ENCODE assay signal across 7 mouse cellular contexts in genomic region chr16:30502221-30502891, GRCm38 (mm10). TPM values are rescaled to one million over a fixed set of nuclear protein-coding genes. Genes with fewer than 3 reads are reported as not detected.
A peak's percentile ranks its signal among the peaks of the same experiment; 100 is the strongest.
DNase-seq lines count a peak whose midpoint lies in the region; ATAC-seq lines count a peak whose summit lies in the region.

No protein-coding gene starts in this region.

- H3K27me3 ChIP-seq in heart, embryonic 15.5 days = 0 out of 2 replicates have a peak, but pooled peaks cover 6% of the 10 kb centered on the region
- H3K27me3 ChIP-seq in limb, embryonic 15.5 days = no peaks in the 10 kb centered on the region
- H3K27me3 ChIP-seq in midbrain, embryonic 15.5 days (replicated peaks) = no peaks in the 10 kb centered on the region

- peak overlapping the region; percentile 29 for H3K4me3 ChIP-seq in heart, embryonic 15.5 days
- H3K4me3 ChIP-seq in limb, embryonic 15.5 days = no peak overlapping the region
- no peak overlapping the region for H3K4me3 ChIP-seq in midbrain, embryonic 15.5 days

- WGBS in heart, embryonic 15.5 days = 8% methylated on average over 25 of the region's 25 CpGs
- 33% methylated on average over 25 of the region's 25 CpGs for WGBS in limb, embryonic 15.5 days
- 42% methylated on average over 25 of the region's 25 CpGs for whole genome bisulfite sequencing in midbrain, embryonic 15.5 days

- peak; percentile 54 for ATAC-seq in heart, embryonic 15.5 days (replicated peaks; ENCODE audit: insufficient number of reproducible peaks, insufficient read depth, low FRiP score, low read depth)
- ATAC-seq in limb, embryonic 15.5 days (ENCODE audit: insufficient number of reproducible peaks, low FRiP score, low TSS enrichment, low read depth) = no peak
- ATAC-seq in midbrain, embryonic 15.5 days (replicated peaks) = no peak

- 0 out of 2 replicates have a peak overlapping the region, but pooled peaks have one; percentile 33 for H3K9ac ChIP-seq in heart, embryonic 15.5 days
- H3K9ac ChIP-seq in limb, embryonic 15.5 days = no peak overlapping the region
- H3K9ac ChIP-seq in midbrain, embryonic 15.5 days = no peak overlapping the region

- H3K9me3 ChIP-seq in heart, embryonic 15.5 days (replicated peaks) = no peaks in the 10 kb centered on the region
- H3K9me3 ChIP-seq in limb, embryonic 15.5 days = no peaks in the 10 kb centered on the region
- no peaks in the 10 kb centered on the region for H3K9me3 ChIP-seq in midbrain, embryonic 15.5 days

- H3K4me2 ChIP-seq in heart, embryonic 15.5 days = peak overlapping the region; percentile 60
- H3K4me2 ChIP-seq in limb, embryonic 15.5 days = peak overlapping the region; percentile 26; the same call in 1 of the 2 replicates
- H3K4me2 ChIP-seq in midbrain, embryonic 15.5 days = peak overlapping the region; percentile 20; the same call in 1 of the 2 replicates

- peak overlapping the region; percentile 38 for H3K27ac ChIP-seq in heart, embryonic 15.5 days
- H3K27ac ChIP-seq in limb, embryonic 15.5 days = no peak overlapping the region
- 0 out of 2 replicates have a peak overlapping the region, but pooled peaks have one; percentile 9 for H3K27ac ChIP-seq in midbrain, embryonic 15.5 days

- DNase-seq in urinary bladder, postnatal 14 days (ENCODE audit: low spot score) = peak; percentile 72
- DNase-seq in urinary bladder, postnatal 4 days (ENCODE audit: low spot score in 2 of 2) = no peak
- DNase-seq in frontal cortex, postnatal 25 days (ENCODE audit: low spot score in 2 of 2) = no peak
- DNase-seq in cerebellum, adult 11-12 months = no peak

- peaks cover 32% of the 10 kb centered on the region for H3K4me1 ChIP-seq in heart, embryonic 15.5 days (replicated peaks)
- H3K4me1 ChIP-seq in limb, embryonic 15.5 days = peaks cover 12% of the 10 kb centered on the region
- H3K4me1 ChIP-seq in midbrain, embryonic 15.5 days = peaks cover 12% of the 10 kb centered on the region; the same call in 1 of the 2 replicates

- no peaks in the 10 kb centered on the region for H3K36me3 ChIP-seq in heart, embryonic 15.5 days
- no peaks in the 10 kb centered on the region for H3K36me3 ChIP-seq in limb, embryonic 15.5 days
- H3K36me3 ChIP-seq in midbrain, embryonic 15.5 days (replicated peaks) = no peaks in the 10 kb centered on the region

RNA-seq across cellular contexts. Expression of gene Tmem44, which starts 48.3 kb away (rescaled TPM):
- polyA plus RNA-seq in heart, embryonic 15.5 days (2015; fragmentation: Nextera tagmentation; extraction: Ambion mirVana) = 19.3 and 22.2 TPM in 2 replicates
- polyA plus RNA-seq in limb, embryonic 15.5 days (2015; fragmentation: Nextera tagmentation; extraction: Ambion mirVana) = 17.1 and 18.8 TPM in 2 replicates
- 88.4 and 96.0 TPM in 2 replicates for polyA plus RNA-seq in midbrain, embryonic 15.5 days (2015; fragmentation: Nextera tagmentation; extraction: Ambion mirVana)
